Mouse (Mus musculus) hindbrain, embryonic 10.5 days (tissue): ENCODE results near the gene Srl. TPM values are rescaled to one million over a fixed set of nuclear protein-coding genes. Genes with fewer than 3 reads are reported as not detected.

ENCODE experiments used
- DNase-seq: peaks from one replicate; pipeline ENCODE4 v3.0.0-alpha.2; 2017; ENCODE audit warnings: low spot score
- H3K27ac ChIP-seq: fragments of 300-500 bp; sonication (generic); 2 replicates; pipeline ENCODE4 v1.5.1; 2016; ENCODE audit warnings: mild to moderate bottlenecking, moderate library complexity
- H3K27me3 ChIP-seq: fragments of 300-500 bp; sonication (generic); 2 replicates; pipeline ENCODE4 v1.6.1; 2016; ENCODE audit warnings: mild to moderate bottlenecking; ENCODE audit not compliant: poor library complexity, insufficient read depth, severe bottlenecking
- H3K36me3 ChIP-seq: fragments of 300-500 bp; sonication (generic); 2 replicates; pipeline ENCODE4 v1.6.1; 2016; ENCODE audit warnings: mild to moderate bottlenecking, moderate library complexity
- H3K4me1 ChIP-seq: fragments of 300-500 bp; sonication (generic); replicated peaks from 2 replicates; pipeline ENCODE4 v1.6.1; 2016; ENCODE audit warnings: mild to moderate bottlenecking
- H3K4me3 ChIP-seq: fragments of 300-500 bp; sonication (generic); 2 replicates; pipeline ENCODE4 v1.5.1; 2016; ENCODE audit warnings: mild to moderate bottlenecking, moderate library complexity
- H3K9me3 ChIP-seq: fragments of 300-500 bp; sonication (generic); 2 replicates; pipeline ENCODE4 v1.6.1; 2016; ENCODE audit warnings: mild to moderate bottlenecking, moderate library complexity
- WGBS: fragments of 180-500 bp; shearing (Covaris S2); methylation state at CpG from one replicate; pipeline ENCODE4 v1.1.7; 2016; 5-methylcytosine and 5-hydroxymethylcytosine counted together
- polyA plus RNA-seq: library from polyadenylated mRNA; unstranded; fragments of >200 nt; fragmentation: Nextera tagmentation; extraction: Ambion mirVana; gene quantifications from 2 replicates; pipeline ENCODE4 v1.2.1, GENCODE M21; 2016

The Srl gene
- polyA plus RNA-seq, 1 experiment from 2014 or later: 22.8 TPM

- DNase-seq: no peak
- H3K9me3 ChIP-seq: no peaks in the 10 kb centered on the region
- H3K27ac ChIP-seq: no peak overlapping the region
- peaks cover 20% of the 10 kb centered on the region for H3K4me1 ChIP-seq
- H3K36me3 ChIP-seq: no peaks in the 10 kb centered on the region
- no peak overlapping the region for H3K4me3 ChIP-seq
- H3K27me3 ChIP-seq: no peaks in the 10 kb centered on the region
- WGBS: 67% methylated on average over 5 of the region's 5 CpGs
Measured at GRCm38 (mm10) chr16:4473231-4473630, 68.4 kb downstream of the Srl start.

GRCm38 (mm10) chr16:4472687-4473086, 68.9 kb downstream of the Srl start:
- no peak for DNase-seq
- no peak overlapping the region for H3K4me3 ChIP-seq

GRCm38 (mm10) chr16:4469599-4470352, 71.8 kb downstream of the Srl start:
- H3K27me3 ChIP-seq: no peaks in the 10 kb centered on the region
- 70% methylated on average over 10 of the region's 10 CpGs for WGBS

More at GRCm38 (mm10) chr16:4472687-4473086, 68.9 kb downstream of the Srl start:
- Histone ChIP-seq H3K27ac (no peak overlapping the region), H3K4me1 (peaks cover 20% of the 10 kb centered on the region), H3K9me3 (no peaks in the 10 kb centered on the region), H3K36me3 (no peaks in the 10 kb centered on the region), H3K27me3 (no peaks in the 10 kb centered on the region)
- WGBS: 67% methylated on average over 3 of the region's 3 CpGs

GRCm38 (mm10) chr16:4464529-4465089, 77.0 kb downstream of the Srl start:
- no peaks in the 10 kb centered on the region for H3K4me1 ChIP-seq
- no peaks in the 10 kb centered on the region for H3K36me3 ChIP-seq
- DNase-seq: no peak
- no peaks in the 10 kb centered on the region for H3K27me3 ChIP-seq
- no peak overlapping the region for H3K27ac ChIP-seq
- H3K9me3 ChIP-seq: no peaks in the 10 kb centered on the region
- H3K4me3 ChIP-seq: no peak overlapping the region
- WGBS: 81% methylated on average over 9 of the region's 9 CpGs

More at GRCm38 (mm10) chr16:4469599-4470352, 71.8 kb downstream of the Srl start:
- Histone ChIP-seq H3K36me3 (no peaks in the 10 kb centered on the region), H3K27ac (no peak overlapping the region), H3K9me3 (no peaks in the 10 kb centered on the region), H3K4me3 (no peak overlapping the region), H3K4me1 (peaks cover 13% of the 10 kb centered on the region)
- no peak for DNase-seq

- H3K27me3 ChIP-seq: no peaks in the 10 kb centered on the region
- WGBS: 84% methylated on average over 3 of the region's 3 CpGs
- no peaks in the 10 kb centered on the region; the same call in 1 of the 2 replicates for H3K4me1 ChIP-seq
- H3K4me3 ChIP-seq: no peak overlapping the region
- H3K9me3 ChIP-seq: no peaks in the 10 kb centered on the region
- no peak overlapping the region for H3K27ac ChIP-seq
- no peaks in the 10 kb centered on the region for H3K36me3 ChIP-seq
- no peak for DNase-seq
Measured at GRCm38 (mm10) chr16:4457927-4458326, 83.7 kb downstream of the Srl start.

- WGBS: 88% methylated on average over 5 of the region's 5 CpGs
- DNase-seq: no peak
Measured at GRCm38 (mm10) chr16:4456391-4456790, 85.2 kb downstream of the Srl start.

GRCm38 (mm10) chr16:4455693-4456092, 85.9 kb downstream of the Srl start:
- WGBS: 82% methylated on average over 4 of the region's 4 CpGs
- no peak for DNase-seq

More at GRCm38 (mm10) chr16:4456391-4456790, 85.2 kb downstream of the Srl start:
- Histone ChIP-seq H3K36me3 (no peaks in the 10 kb centered on the region), H3K4me3 (no peak overlapping the region), H3K27me3 (no peaks in the 10 kb centered on the region), H3K27ac (no peak overlapping the region), H3K9me3 (no peaks in the 10 kb centered on the region), H3K4me1 (no peaks in the 10 kb centered on the region; the same call in 1 of the 2 replicates)

GRCm38 (mm10) chr16:4454563-4454962, 87.1 kb downstream of the Srl start:
- DNase-seq: no peak
- Histone ChIP-seq H3K4me1 (no peaks in the 10 kb centered on the region; the same call in 1 of the 2 replicates), H3K27me3 (no peaks in the 10 kb centered on the region), H3K36me3 (no peaks in the 10 kb centered on the region), H3K27ac (no peak overlapping the region), H3K4me3 (no peak overlapping the region), H3K9me3 (no peaks in the 10 kb centered on the region)
- WGBS: 89% methylated on average over 7 of the region's 7 CpGs

More at GRCm38 (mm10) chr16:4455693-4456092, 85.9 kb downstream of the Srl start:
- Histone ChIP-seq H3K4me1 (no peaks in the 10 kb centered on the region; the same call in 1 of the 2 replicates), H3K4me3 (no peak overlapping the region), H3K27me3 (no peaks in the 10 kb centered on the region), H3K36me3 (no peaks in the 10 kb centered on the region), H3K9me3 (no peaks in the 10 kb centered on the region), H3K27ac (no peak overlapping the region)

GRCm38 (mm10) chr16:4449418-4449817, 92.2 kb downstream of the Srl start:
- Histone ChIP-seq H3K4me1 (peaks cover 5% of the 10 kb centered on the region; the same call in 1 of the 2 replicates), H3K27me3 (0 out of 2 replicates have a peak, but pooled peaks cover 2% of the 10 kb centered on the region), H3K27ac (no peak overlapping the region), H3K4me3 (no peak overlapping the region), H3K9me3 (no peaks in the 10 kb centered on the region), H3K36me3 (no peaks in the 10 kb centered on the region)
- DNase-seq: no peak
- 89% methylated on average over 6 of the region's 6 CpGs for WGBS

- WGBS: 58% methylated on average over 9 of the region's 9 CpGs
- H3K4me3 ChIP-seq: no peak overlapping the region
- H3K27ac ChIP-seq: no peak overlapping the region
- peaks cover 5% of the 10 kb centered on the region; the same call in 1 of the 2 replicates for H3K4me1 ChIP-seq
- no peak for DNase-seq
- H3K9me3 ChIP-seq: no peaks in the 10 kb centered on the region
- H3K27me3 ChIP-seq: 0 out of 2 replicates have a peak, but pooled peaks cover 2% of the 10 kb centered on the region
- H3K36me3 ChIP-seq: no peaks in the 10 kb centered on the region
Measured at GRCm38 (mm10) chr16:4448235-4448634, 93.4 kb downstream of the Srl start.

GRCm38 (mm10) chr16:4446395-4446794, 95.2 kb downstream of the Srl start:
- Histone ChIP-seq H3K27ac (no peak overlapping the region), H3K9me3 (no peaks in the 10 kb centered on the region), H3K27me3 (0 out of 2 replicates have a peak, but pooled peaks cover 2% of the 10 kb centered on the region), H3K4me3 (no peak overlapping the region), H3K36me3 (no peaks in the 10 kb centered on the region), H3K4me1 (peaks cover 5% of the 10 kb centered on the region; the same call in 1 of the 2 replicates)
- no peak for DNase-seq
- 75% methylated on average over 4 of the region's 4 CpGs for WGBS

- no peak overlapping the region for H3K4me3 ChIP-seq
- peaks cover 5% of the 10 kb centered on the region; the same call in 1 of the 2 replicates for H3K4me1 ChIP-seq
- H3K9me3 ChIP-seq: no peaks in the 10 kb centered on the region
- no peak for DNase-seq
- H3K27me3 ChIP-seq: 0 out of 2 replicates have a peak, but pooled peaks cover 2% of the 10 kb centered on the region
- H3K36me3 ChIP-seq: no peaks in the 10 kb centered on the region
- WGBS: 84% methylated on average over 1 of the region's 1 CpGs
- no peak overlapping the region for H3K27ac ChIP-seq
Measured at GRCm38 (mm10) chr16:4444378-4444777, 97.2 kb downstream of the Srl start.
